Mouse (Mus musculus) liver, embryonic 14.5 days (tissue): ENCODE results near the gene Tmem120b.

Experiments
- CTCF ChIP-seq: IDR thresholded peaks from 2 replicates; pipeline ENCODE4 v1.5.1; 2016; ENCODE audit warnings: antibody characterized with exemption, low read depth, control low read depth
- EP300 ChIP-seq: IDR thresholded peaks from 2 replicates; pipeline ENCODE4 v1.6.1; 2016; ENCODE audit warnings: antibody characterized with exemption, low read depth

GRCm38 (mm10) chr5:123157972-123158371, 89.8 kb downstream of the Tmem120b start:
- TF ChIP-seq CTCF (no peak), EP300 (no peak)
